Mouse (Mus musculus): ENCODE results near the gene Ogn. TPM values are rescaled to one million over a fixed set of nuclear protein-coding genes. Genes with fewer than 3 reads are reported as not detected.
A peak's percentile ranks its signal among the peaks of the same experiment; 100 is the strongest.

The Ogn gene
- polyA plus RNA-seq, 1 experiment from 2014 or later = 5.7 TPM

DNA sequence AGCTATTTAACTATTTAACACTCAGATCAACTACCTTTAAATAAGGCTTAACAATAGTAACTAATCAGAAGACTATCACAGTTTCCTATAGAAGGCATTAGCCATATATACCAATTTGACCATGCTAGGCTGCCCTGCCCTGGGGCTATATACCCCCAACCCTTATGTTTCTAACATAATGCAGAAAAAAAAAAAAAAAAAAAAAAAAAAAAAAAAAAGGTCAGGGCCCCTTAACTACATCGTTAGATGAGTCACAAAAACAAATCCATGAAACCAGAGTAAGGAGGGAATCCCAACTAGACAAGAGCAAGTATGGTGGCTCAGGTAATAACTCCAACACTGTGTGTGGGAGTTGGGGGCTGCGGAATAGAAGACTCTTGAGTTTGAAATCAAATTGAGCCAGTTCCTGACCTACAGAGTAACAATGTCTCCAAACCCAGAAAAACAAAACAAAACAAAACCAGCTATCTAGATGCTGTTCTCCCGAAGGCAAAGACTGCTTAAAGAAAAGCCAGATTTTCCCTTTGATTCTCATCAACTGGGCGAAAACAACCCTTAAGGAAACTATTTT lies 44.0 kb downstream of the Ogn start:
- H3K4me1 ChIP-seq (ENCODE audit: control insufficient read depth, insufficient read depth, low read length) = peaks cover 4% of the 10 kb centered on the region
- H3K27me3 ChIP-seq (ENCODE audit: control insufficient read depth, insufficient read depth, low read length) = no peaks in the 10 kb centered on the region
- H3K36me3 ChIP-seq (ENCODE audit: control insufficient read depth, insufficient read depth, low read length) = no peaks in the 10 kb centered on the region
- ATAC-seq (ENCODE audit: insufficient number of reproducible peaks, low FRiP score, low TSS enrichment, low read depth) (no peak), DNase-seq (ENCODE audit: low spot score) (peak; percentile 22)
- H3K4me3 ChIP-seq (ENCODE audit: low read depth, low read length) = peak overlapping the region; percentile 82
- peak overlapping the region; percentile 62 for H3K4me2 ChIP-seq (ENCODE audit: low read depth, severe bottlenecking)
- H3K27ac ChIP-seq (replicated peaks; ENCODE audit: low read depth, low read length) = no peak overlapping the region
- 2% methylated on average over 4 of the region's 4 CpGs for WGBS
- H3K9ac ChIP-seq (ENCODE audit: low read length) = peak overlapping the region; percentile 39
- no peaks in the 10 kb centered on the region for H3K9me3 ChIP-seq (ENCODE audit: control insufficient read depth, low read length)

DNA sequence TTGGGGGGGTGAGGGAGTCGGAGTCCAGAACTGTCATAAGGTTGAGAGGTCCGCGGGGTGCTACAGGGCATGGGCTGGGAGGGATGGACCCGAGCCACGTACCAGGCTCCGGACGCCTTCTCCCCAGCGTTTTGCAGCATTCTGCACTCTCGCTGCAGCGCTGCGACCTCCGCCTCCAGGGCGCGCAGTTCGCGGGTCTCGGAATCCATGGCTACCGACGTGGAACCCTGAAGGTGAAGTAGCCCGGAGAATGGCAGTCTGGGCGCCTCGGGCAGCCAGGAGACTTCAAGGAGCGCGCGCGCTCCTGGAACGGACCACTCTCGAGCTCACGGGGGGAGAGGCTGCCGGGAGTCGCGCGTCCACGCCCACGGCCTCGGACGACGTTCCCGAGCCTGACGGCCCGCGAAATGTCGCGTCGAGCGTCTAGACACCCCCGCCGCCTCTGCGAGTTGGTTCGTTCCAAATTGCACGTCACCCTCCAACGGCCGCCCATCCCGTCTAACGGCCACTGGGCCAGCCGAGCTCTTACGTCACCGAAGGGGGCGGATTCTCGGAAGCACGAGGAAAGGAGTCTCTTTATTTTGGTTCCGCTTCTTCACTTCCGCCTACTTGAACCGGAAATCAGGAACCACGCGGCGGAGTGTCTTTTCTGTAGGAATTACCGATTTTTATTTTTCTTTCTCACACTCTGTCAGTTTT lies 44.8 kb downstream of the Ogn start, which contains the start of the genes Cenpp and Nol8:
Gene Cenpp (minus strand): TSS at position 305 of the 699 bp plus-strand sequence.
Gene Nol8 (plus strand): TSS at position 598 of the 699 bp plus-strand sequence.
- Histone ChIP-seq H3K9me3 (ENCODE audit: control insufficient read depth, low read length) (no peaks in the 10 kb centered on the region), H3K4me3 (ENCODE audit: low read depth, low read length) (peak within 1 kb of the TSS; percentile 82), H3K9ac (ENCODE audit: low read length) (peak within 1 kb of the TSS; percentile 61), H3K4me1 (ENCODE audit: control insufficient read depth, insufficient read depth, low read length) (peaks cover 4% of the 10 kb centered on the region), H3K27me3 (ENCODE audit: control insufficient read depth, insufficient read depth, low read length) (no peaks in the 10 kb centered on the region), H3K4me2 (ENCODE audit: low read depth, severe bottlenecking) (peak within 1 kb of the TSS; percentile 74), H3K36me3 (ENCODE audit: control insufficient read depth, insufficient read depth, low read length) (no peaks in the 10 kb centered on the region; the same call in 1 of the 2 replicates), H3K27ac (replicated peaks; ENCODE audit: low read depth, low read length) (no peak within 1 kb of the TSS)
- DNase-seq (ENCODE audit: low spot score) (peak; percentile 100), ATAC-seq (ENCODE audit: insufficient number of reproducible peaks, low FRiP score, low TSS enrichment, low read depth) (peak; percentile 99)
- WGBS = under 1% methylated on average over 64 of the region's 68 CpGs

DNA sequence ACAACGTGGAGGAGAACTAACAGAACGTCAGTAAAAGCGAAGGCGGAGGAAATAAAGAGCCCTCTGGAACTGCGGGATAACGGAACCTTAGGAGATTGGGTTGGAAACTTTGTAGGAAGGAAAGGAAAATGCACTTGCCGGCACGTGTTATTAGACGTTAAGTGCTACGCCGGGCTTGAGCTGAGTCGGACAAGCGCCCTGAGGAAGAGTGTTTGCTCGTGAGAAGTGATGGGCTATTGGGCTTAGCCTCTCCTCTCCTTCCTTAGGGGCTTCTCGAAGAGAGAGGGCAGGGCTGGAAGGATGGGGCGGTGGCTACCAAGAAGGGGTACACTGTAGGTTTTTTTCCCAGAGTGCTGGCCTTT lies 45.3 kb downstream of the Ogn start:
- peak overlapping the region; percentile 61 for H3K9ac ChIP-seq (ENCODE audit: low read length)
- DNase-seq (ENCODE audit: low spot score) = no peak
- H3K27me3 ChIP-seq (ENCODE audit: control insufficient read depth, insufficient read depth, low read length) = no peaks in the 10 kb centered on the region
- peak; percentile 74 for ATAC-seq (ENCODE audit: insufficient number of reproducible peaks, low FRiP score, low TSS enrichment, low read depth)
- no peaks in the 10 kb centered on the region for H3K9me3 ChIP-seq (ENCODE audit: control insufficient read depth, low read length)
- H3K4me1 ChIP-seq (ENCODE audit: control insufficient read depth, insufficient read depth, low read length) = peaks cover 4% of the 10 kb centered on the region
- H3K4me2 ChIP-seq (ENCODE audit: low read depth, severe bottlenecking) = peak overlapping the region; percentile 74
- no peak overlapping the region for H3K27ac ChIP-seq (replicated peaks; ENCODE audit: low read depth, low read length)
- H3K4me3 ChIP-seq (ENCODE audit: low read depth, low read length) = peak overlapping the region; percentile 82
- under 1% methylated on average over 16 of the region's 16 CpGs for WGBS
- no peaks in the 10 kb centered on the region; the same call in 1 of the 2 replicates for H3K36me3 ChIP-seq (ENCODE audit: control insufficient read depth, insufficient read depth, low read length)

Other genes starting within 250 kb of the Ogn start
- 14.6 and 16.3 TPM in 2 replicates for gene Ippk, start 186.8 kb upstream of the Ogn start, polyA plus RNA-seq (2014; fragmentation: Nextera tagmentation; extraction: Ambion mirVana)
- 0.85 and 0.87 TPM in 2 replicates for gene Tes3-ps, start 114.7 kb upstream of the Ogn start, polyA plus RNA-seq (2014; fragmentation: Nextera tagmentation; extraction: Ambion mirVana)
- gene Ecm2, start 103.2 kb upstream of the Ogn start, polyA plus RNA-seq (2014; fragmentation: Nextera tagmentation; extraction: Ambion mirVana) = 0.19 and 0.26 TPM in 2 replicates
- 0.32 and 0.40 TPM in 2 replicates for gene Aspn, start 63.6 kb upstream of the Ogn start, polyA plus RNA-seq (2014; fragmentation: Nextera tagmentation; extraction: Ambion mirVana)
- 0.49 and 0.50 TPM in 2 replicates for gene Omd, start 25.6 kb upstream of the Ogn start, polyA plus RNA-seq (2014; fragmentation: Nextera tagmentation; extraction: Ambion mirVana)
- 38.6 TPM in 2 replicates for gene Cenpp, start 44.7 kb downstream of the Ogn start, polyA plus RNA-seq (2014; fragmentation: Nextera tagmentation; extraction: Ambion mirVana)
- 19.6 and 22.6 TPM in 2 replicates for gene Nol8, start 45.0 kb downstream of the Ogn start, polyA plus RNA-seq (2014; fragmentation: Nextera tagmentation; extraction: Ambion mirVana)
- gene Iars, start 74.1 kb downstream of the Ogn start, polyA plus RNA-seq (2014; fragmentation: Nextera tagmentation; extraction: Ambion mirVana) = 95.2 and 107 TPM in 2 replicates
- not detected in 2 replicates for gene Gm30302, start 191.0 kb downstream of the Ogn start, polyA plus RNA-seq (2014; fragmentation: Nextera tagmentation; extraction: Ambion mirVana)